Mouse (Mus musculus) forebrain, embryonic 11.5 days (tissue): ENCODE results near the gene 1700016D06Rik. TPM values are rescaled to one million over a fixed set of nuclear protein-coding genes. Genes with fewer than 3 reads are reported as not detected.

Experiments
- ATAC-seq: fragments of 200-750 bp; cut with Nextera tagmentation; replicated peaks from 2 replicates; pipeline ENCODE4 v1.8.0; 2017; ENCODE audit warnings: moderate TSS enrichment; ENCODE audit not compliant: low FRiP score
- DNase-seq: peaks from one replicate; pipeline ENCODE4 v3.0.0-alpha.2; 2017; ENCODE audit warnings: low spot score
- H3K27ac ChIP-seq: fragments of 300-500 bp; sonication (generic); 2 replicates; pipeline ENCODE4 v1.5.1; 2014; ENCODE audit warnings: low read depth, low read length
- H3K27me3 ChIP-seq: fragments of 300-500 bp; sonication (generic); 2 replicates; pipeline ENCODE4 v1.6.1; 2014; ENCODE audit warnings: mild to moderate bottlenecking, low read length, mixed read lengths; ENCODE audit not compliant: control insufficient read depth, insufficient read depth
- H3K36me3 ChIP-seq: fragments of 300-500 bp; sonication (generic); 2 replicates; pipeline ENCODE4 v1.6.1; 2014; ENCODE audit warnings: mild to moderate bottlenecking, low read length, moderate library complexity, mixed read lengths; ENCODE audit not compliant: control insufficient read depth, insufficient read depth
- H3K4me1 ChIP-seq: fragments of 300-500 bp; sonication (generic); replicated peaks from 2 replicates; pipeline ENCODE4 v1.6.1; 2014; ENCODE audit warnings: low read length, mixed read lengths; ENCODE audit not compliant: control insufficient read depth, insufficient read depth
- H3K4me2 ChIP-seq: fragments of 300-500 bp; sonication (generic); 2 replicates; pipeline ENCODE4 v1.6.1; 2014; ENCODE audit warnings: low read depth, mild to moderate bottlenecking, low read length, moderate library complexity, mixed read lengths; ENCODE audit not compliant: severe bottlenecking
- H3K4me3 ChIP-seq: fragments of 300-500 bp; sonication (generic); 2 replicates; pipeline ENCODE4 v1.5.1; 2014; ENCODE audit warnings: low read depth, low read length
- H3K9ac ChIP-seq: fragments of 300-500 bp; sonication (generic); 2 replicates; pipeline ENCODE4 v1.6.1; 2014; ENCODE audit warnings: low read length
- H3K9me3 ChIP-seq: fragments of 300-500 bp; sonication (generic); 2 replicates; pipeline ENCODE4 v1.6.1; 2016; ENCODE audit warnings: low read length, mixed read lengths; ENCODE audit not compliant: control insufficient read depth
- WGBS: fragments of 180-500 bp; shearing (Covaris S2); extraction: QIAGEN DNeasy Blood & Tissue Kit; methylation state at CpG from one replicate; pipeline ENCODE4 v1.1.7; 2014; 5-methylcytosine and 5-hydroxymethylcytosine counted together
- polyA plus RNA-seq: library from polyadenylated mRNA; unstranded; fragments of >200 nt; fragmentation: Nextera tagmentation; extraction: Ambion mirVana; gene quantifications from 2 replicates; pipeline ENCODE4 v1.2.1, GENCODE M21; 2014

The 1700016D06Rik gene
- polyA plus RNA-seq, 1 experiment from 2014 or later: not detected

DNA sequence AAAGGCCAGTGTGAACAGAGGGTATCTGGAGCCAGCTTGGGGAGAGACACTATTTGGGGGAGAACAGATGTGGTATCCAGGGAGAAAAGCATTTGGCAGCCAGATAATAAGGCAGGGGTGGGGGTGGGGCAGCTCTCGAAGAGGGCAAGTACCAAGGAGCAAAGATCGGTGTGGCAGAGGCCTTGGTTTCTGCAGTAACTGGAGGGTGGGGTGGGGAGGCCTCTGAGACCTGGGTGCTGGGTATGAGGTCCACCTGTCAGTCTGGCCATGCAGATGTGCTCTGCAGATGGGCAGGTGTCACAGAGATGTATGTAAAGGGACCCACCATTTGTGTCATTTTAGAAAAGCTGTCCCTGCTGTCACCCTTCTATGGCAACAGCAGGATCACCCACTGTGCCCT, 8.0 kb upstream of the 1700016D06Rik start:
- no peak overlapping the region for H3K27ac ChIP-seq
- H3K4me1 ChIP-seq: no peaks in the 10 kb centered on the region
- no peaks in the 10 kb centered on the region for H3K36me3 ChIP-seq
- DNase-seq (no peak), ATAC-seq (no peak)
- no peak overlapping the region for H3K9ac ChIP-seq
- no peaks in the 10 kb centered on the region for H3K9me3 ChIP-seq
- no peaks in the 10 kb centered on the region for H3K27me3 ChIP-seq
- no peak overlapping the region for H3K4me3 ChIP-seq
- no peak overlapping the region for H3K4me2 ChIP-seq
- 56% methylated on average over 2 of the region's 2 CpGs for WGBS

DNA sequence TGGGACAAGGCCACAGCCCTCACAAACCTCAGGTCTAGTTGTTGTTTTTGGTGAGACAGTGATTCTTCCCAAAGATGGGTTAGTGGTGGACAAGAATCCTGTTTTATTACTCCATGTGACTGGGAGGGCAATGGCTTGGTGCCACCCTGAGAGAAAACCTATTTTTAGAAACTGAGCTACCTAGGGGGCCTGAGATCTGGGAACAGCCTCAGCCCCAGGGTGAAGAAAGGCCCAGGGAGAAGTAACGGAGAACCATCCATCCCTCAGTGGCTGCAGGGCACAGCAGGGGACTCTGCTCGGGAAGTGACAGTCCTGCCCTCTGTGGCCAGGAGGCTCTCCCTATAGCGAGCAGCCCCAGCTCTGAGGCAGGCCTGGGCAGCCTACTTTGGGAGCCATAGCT, 6.8 kb upstream of the 1700016D06Rik start:
- ATAC-seq (no peak), DNase-seq (no peak)
- Histone ChIP-seq H3K4me3 (no peak overlapping the region), H3K4me2 (no peak overlapping the region), H3K9ac (no peak overlapping the region), H3K4me1 (no peaks in the 10 kb centered on the region), H3K27me3 (no peaks in the 10 kb centered on the region), H3K36me3 (no peaks in the 10 kb centered on the region), H3K9me3 (no peaks in the 10 kb centered on the region), H3K27ac (no peak overlapping the region)
- 19% methylated on average over 3 of the region's 3 CpGs for WGBS

DNA sequence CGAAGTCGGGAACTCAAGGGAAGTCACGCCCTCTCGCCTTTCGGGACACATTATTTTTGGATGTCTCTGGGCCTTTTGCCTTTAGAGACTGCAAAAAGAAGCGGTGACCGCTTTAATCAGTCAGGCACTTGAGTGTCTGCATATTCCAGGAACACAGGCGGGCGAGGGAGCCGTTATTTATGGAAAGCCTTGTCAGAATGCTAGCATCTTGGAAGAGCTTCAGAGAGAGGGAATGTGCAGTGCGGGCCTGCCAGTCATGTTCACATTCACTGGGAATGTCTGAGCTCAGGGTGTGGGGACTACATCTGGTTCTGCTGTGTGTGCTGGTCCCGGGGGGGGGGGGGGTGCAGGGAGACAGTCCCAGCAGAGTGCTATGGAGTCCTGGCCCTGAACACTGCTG, 5.0 kb upstream of the 1700016D06Rik start:
- Histone ChIP-seq H3K27ac (no peak overlapping the region), H3K36me3 (no peaks in the 10 kb centered on the region), H3K4me3 (no peak overlapping the region), H3K4me1 (no peaks in the 10 kb centered on the region), H3K9me3 (no peaks in the 10 kb centered on the region), H3K4me2 (no peak overlapping the region), H3K27me3 (no peaks in the 10 kb centered on the region), H3K9ac (no peak overlapping the region)
- DNase-seq: no peak
- ATAC-seq: no peak
- WGBS: 92% methylated on average over 12 of the region's 12 CpGs

DNA sequence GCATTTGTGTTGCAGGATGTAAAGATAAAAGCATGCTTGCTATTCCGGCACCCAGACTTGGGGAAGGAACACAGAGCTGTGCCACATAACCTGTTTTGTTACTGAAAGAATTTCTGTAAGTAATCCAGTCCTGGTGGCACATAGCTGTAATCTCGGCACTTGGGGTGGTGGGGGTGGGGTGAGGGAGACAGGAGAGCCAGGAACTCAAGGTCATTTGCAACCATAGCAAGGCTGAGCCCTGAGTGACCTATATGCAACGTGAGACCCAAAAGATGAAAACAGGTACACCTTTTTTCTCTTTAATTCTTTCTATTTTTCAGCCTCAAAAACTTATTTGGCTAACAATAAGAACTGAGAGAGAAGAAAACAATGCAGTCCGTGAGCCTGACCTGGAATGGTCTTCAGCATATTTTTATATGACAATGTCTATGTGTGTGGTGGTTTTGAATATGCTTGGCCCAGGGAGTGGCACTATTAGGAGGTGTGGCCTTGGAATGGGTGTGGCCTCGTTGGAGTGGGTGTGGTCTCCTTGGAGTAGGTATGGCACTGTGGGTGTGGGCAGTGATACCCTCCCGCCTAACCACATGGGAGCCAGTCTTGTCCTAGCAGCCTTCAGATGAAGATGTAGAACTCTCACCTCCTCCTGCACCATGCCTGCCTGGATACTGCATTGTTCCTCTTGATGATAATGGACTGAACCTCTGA, 4.0 kb upstream of the 1700016D06Rik start:
- Histone ChIP-seq H3K4me2 (no peak overlapping the region), H3K27ac (no peak overlapping the region), H3K4me3 (no peak overlapping the region), H3K36me3 (no peaks in the 10 kb centered on the region), H3K27me3 (no peaks in the 10 kb centered on the region), H3K9ac (no peak overlapping the region), H3K9me3 (no peaks in the 10 kb centered on the region), H3K4me1 (no peaks in the 10 kb centered on the region)
- 74% methylated on average over 6 of the region's 6 CpGs for WGBS
- DNase-seq: no peak
- ATAC-seq: no peak

DNA sequence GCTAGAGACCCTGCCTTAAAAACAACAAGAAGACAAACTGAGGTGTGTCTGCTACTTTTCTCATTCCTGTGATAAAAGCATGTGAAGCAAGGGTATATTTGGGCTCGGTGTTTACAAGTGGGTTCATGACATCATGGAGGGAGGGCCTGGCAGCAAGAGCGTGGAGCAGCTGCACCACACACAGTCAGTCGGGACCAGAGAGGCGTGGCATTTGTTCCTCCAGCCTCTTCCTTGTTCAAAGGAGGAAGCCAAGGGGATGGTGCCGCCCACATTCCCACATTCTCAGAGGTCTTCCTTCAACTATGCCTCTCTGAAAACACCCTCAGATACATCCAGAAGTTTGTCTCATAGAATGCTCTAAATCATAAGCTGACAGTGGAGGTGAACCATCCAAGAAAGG, 2.9 kb upstream of the 1700016D06Rik start:
- Histone ChIP-seq H3K27ac (no peak overlapping the region), H3K4me2 (no peak overlapping the region), H3K9ac (no peak overlapping the region), H3K27me3 (no peaks in the 10 kb centered on the region), H3K36me3 (no peaks in the 10 kb centered on the region), H3K4me3 (no peak overlapping the region), H3K9me3 (no peaks in the 10 kb centered on the region), H3K4me1 (no peaks in the 10 kb centered on the region)
- ATAC-seq (no peak), DNase-seq (no peak)
- WGBS: 90% methylated on average over 5 of the region's 5 CpGs

DNA sequence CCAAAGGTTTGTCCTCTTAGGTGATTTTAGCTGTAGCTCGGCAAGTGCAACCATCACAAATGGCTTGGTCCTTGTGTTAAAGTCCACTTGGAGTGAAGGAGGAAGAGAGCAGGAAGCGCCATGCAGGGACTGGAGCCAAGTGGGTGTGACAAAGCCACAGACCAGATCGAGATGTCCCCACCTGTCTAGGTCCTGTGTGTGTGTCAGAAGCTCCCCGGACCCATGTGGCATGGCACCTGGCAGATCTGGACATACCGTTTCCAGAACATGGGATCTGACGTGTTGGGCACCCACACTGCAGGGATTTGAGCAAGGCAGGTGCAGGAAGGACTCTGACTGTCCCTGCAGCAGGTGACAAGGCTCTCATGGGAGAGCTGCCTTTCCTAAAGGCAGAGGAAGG, 565 bp upstream of the 1700016D06Rik start:
- WGBS: 87% methylated on average over 6 of the region's 6 CpGs
- DNase-seq (no peak), ATAC-seq (no peak)
- no peaks in the 10 kb centered on the region for H3K36me3 ChIP-seq
- H3K9me3 ChIP-seq: no peaks in the 10 kb centered on the region
- no peaks in the 10 kb centered on the region for H3K4me1 ChIP-seq
- H3K27ac ChIP-seq: no peak overlapping the region
- H3K4me3 ChIP-seq: no peak overlapping the region
- no peak overlapping the region for H3K9ac ChIP-seq
- H3K27me3 ChIP-seq: no peaks in the 10 kb centered on the region
- H3K4me2 ChIP-seq: no peak overlapping the region

DNA sequence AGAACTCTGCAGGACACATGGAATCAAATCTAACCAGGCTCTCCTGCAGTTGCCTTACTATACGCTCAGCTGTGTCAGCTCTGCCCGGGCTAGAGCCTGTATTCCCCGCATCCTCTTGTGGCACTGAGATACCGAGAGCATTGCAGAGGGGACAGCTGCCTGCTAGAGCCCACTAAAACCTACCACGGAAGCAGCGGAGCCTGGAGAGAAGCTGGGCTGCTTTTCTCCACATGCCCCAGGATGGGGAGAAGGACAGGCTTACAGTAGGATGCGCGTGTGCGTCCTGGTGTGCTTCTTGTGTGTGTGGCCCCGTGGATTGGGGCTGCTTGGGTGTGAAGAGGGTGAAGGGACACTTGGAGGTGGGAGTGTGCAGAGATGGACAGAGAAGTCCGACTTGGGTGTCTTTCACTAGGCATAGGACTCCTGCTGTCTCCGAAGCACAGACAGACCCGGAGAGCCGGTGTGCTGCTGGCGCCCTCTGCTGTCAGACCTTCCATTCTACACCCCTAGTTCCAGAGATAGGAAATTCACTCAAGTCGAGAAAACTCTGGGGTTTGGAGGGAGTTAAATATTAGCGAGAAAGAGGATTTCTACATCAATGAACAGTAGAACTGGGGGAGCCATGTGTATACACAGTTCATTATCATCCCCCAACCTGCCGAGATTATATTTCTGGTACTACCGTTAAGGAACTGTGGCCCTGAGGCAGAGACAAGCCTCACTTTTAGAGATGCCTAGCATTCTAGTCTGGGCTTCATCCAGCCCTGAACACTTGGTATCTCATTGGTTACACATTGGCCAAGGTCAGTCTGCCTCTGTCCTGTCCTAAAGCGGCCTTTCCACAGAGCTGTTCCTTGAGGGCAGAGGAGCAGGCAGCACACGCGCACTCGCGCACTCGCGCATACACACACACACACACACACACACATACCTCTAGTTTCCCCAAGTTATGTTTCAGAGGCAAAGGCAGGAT, 517 bp downstream of the 1700016D06Rik start:
- Histone ChIP-seq H3K4me3 (no peak overlapping the region), H3K27ac (no peak overlapping the region), H3K4me1 (no peaks in the 10 kb centered on the region), H3K4me2 (peak overlapping the region; percentile 43; the same call in 1 of the 2 replicates), H3K27me3 (no peaks in the 10 kb centered on the region), H3K9ac (no peak overlapping the region), H3K9me3 (no peaks in the 10 kb centered on the region), H3K36me3 (no peaks in the 10 kb centered on the region)
- WGBS: 39% methylated on average over 26 of the region's 26 CpGs
- ATAC-seq: peak; percentile 67
- peak; percentile 91 for DNase-seq

DNA sequence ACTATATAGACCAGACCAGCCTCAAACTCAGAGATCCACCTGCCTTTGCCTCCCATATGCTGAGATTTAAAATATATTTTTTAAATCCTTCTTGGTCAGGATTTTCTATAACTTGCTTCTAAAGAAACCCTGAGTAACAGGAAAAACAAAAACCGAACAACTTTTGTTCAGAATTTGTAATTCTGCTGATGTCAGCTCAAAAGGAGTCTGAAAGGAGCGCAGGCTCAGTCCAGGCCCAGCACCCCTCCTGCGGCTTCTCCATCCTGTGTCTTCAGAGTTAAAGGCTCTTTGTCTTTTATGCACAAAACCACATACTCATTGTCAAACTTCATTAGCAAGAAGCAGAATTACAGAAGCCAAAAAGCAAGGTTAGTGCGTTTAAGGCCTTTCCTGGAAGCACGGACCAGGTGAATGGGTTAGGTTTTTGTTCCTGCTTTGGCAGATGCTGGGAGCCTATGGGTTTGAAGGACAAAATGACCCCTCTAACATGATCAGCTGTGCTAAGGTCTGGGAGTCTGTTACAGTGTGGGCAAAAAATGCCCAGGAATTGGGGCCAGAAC, 1.3 kb downstream of the 1700016D06Rik start:
- 82% methylated on average over 5 of the region's 5 CpGs for WGBS
- H3K27ac ChIP-seq: no peak overlapping the region
- no peaks in the 10 kb centered on the region for H3K36me3 ChIP-seq
- no peak for DNase-seq
- ATAC-seq: no peak
- H3K9ac ChIP-seq: no peak overlapping the region; the same call in 1 of the 2 replicates
- no peak overlapping the region; the same call in 1 of the 2 replicates for H3K4me2 ChIP-seq
- no peak overlapping the region for H3K4me3 ChIP-seq
- H3K4me1 ChIP-seq: no peaks in the 10 kb centered on the region
- H3K27me3 ChIP-seq: no peaks in the 10 kb centered on the region
- H3K9me3 ChIP-seq: no peaks in the 10 kb centered on the region
